Mouse (Mus musculus): ENCODE results near the gene Nr2f2.

GRCm38 (mm10) chr7:70304426-70304825 lies 62.1 kb downstream of the Nr2f2 start:
- TF ChIP-seq GATA1 (IDR thresholded peaks at IDR 0.05; ENCODE audit: borderline replicate concordance, low read length), result no peak
- no peak for TF ChIP-seq FLI1 (IDR thresholded peaks at IDR 0.05; ENCODE audit: low read length)
